Mouse (Mus musculus): ENCODE results near the gene Guf1.

Gene Guf1

DNA sequence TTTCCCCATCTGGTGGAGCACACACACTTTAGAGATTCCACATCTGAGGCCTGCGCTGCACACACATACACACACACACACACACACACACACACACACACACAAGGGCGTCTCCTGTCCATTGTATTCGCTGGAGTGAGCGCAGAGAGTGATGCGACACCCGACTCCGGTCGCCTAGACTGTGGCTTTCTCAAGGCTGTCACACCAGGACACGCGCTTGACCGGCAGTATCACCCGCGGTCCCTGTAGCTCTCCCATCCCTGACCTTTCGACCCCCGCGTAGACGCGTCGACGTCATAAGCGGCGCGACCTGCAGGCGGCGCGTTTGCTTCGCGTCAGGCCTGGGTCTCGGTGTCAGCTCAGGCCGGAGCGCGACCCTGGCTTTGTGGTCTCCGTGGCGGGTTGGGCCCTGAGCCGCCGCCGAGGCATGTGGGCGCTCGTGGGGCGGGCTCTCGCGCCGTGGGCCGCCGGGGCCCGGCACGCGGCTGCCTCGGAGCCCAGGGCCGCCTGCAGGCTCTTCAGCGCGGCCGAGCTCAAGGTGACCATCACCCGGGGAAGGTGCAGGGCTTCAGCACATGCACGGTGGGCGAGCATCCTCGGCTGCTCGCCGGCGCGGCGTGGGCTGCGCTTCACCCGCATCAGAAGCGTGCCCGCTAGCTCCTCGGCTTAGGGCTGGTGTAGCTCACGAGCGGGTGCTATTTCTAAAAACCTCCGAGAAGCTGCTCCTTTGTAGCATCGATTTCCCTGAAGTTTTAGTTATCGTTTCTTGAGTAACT is at the start of gene Guf1:
Gene Guf1 (plus strand): TSS at position 296 of the 776 bp plus-strand sequence.
- DNase-seq (ENCODE audit: low spot score in 2 of 2) = peak; percentile 88 to 93

DNA sequence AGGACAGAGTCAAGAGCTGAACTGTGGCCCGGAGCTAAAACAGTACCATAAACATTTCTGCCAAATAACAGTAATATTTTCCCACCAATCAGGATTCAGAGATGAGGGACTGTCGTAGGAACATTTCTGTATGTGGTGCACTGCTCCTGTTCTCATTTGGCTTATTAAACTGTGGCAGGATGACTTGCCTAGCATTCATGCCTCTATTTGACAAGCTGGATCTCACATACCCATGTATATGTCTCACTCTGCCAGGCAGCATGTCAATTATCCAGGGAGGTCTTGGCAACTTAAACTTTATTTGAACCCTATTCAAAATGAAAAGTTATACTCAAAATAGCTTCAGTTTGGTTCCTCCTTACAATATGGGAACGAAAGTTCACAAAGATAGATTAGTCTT is 49.7 kb upstream of the Guf1 start:
- no peak for DNase-seq (ENCODE audit: low spot score in 2 of 2)

DNA sequence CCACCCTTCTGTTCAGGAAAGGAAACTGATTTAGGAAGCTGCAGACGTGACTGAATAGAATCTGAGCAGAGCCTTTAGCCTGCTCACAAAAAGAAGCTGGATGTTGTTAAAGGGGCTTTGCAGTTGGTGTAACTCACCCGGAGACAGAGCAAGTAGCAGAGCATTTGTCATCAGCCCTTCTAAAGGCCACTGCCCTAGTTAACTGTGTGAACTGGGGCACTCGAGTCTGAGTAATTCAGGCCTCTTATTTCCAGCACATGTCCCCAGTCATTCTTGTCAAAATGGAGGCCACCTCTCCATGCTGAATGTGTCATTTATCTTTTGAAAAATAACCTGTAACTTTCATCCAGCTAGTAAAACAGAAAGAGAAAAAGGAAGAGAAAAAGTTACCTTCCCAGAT is 45.1 kb upstream of the Guf1 start:
- DNase-seq (ENCODE audit: low spot score in 2 of 2) = no peak

DNA sequence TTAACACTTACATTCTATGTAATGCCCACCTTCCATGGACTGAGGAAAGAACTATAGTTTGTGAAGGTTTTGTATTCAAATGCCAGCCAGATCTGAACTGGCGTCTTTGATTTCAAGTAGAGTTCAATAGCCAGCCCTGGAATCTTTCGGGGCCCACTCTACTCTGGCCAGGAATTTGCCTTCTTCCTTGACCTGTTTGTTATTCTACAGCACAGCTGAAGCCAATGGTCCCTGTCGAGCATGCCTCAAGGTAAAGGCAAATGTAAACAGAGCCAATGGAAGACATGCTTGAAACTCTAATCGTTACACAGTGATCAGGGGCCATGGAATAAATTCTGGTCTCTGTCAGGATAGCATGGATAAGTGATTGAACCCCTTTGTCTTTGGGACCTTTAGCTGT is 44.5 kb upstream of the Guf1 start:
- no peak for DNase-seq (ENCODE audit: low spot score in 2 of 2)

DNA sequence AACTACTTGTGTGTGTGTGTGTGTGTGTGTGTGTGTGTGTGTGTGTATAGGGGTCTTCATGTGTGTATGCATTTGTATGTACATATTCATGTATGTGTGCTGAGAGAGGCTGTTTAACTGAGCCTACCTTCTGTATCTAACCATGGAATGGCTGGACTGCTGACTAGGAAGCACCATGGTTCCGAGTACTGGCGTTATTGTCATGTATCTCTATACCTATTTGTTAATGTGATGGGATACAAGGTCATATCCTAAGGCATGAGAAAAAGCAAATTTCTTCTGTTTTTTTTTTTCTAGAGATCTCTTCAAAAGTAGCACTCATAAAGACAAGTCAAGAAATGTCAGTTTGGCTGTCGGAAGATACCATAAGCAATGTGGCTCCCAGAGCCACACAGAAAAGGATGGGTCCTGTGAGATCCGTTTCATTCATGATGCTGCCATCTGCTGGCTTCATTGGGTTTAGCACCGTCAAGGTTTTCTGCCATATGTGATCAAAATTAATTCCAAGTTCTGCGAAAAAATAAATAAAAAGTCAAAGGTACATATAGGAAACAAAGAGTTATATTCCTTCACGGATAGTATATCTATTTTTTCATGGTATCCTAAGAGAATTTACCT is 36.0 kb upstream of the Guf1 start:
- DNase-seq (ENCODE audit: low spot score in 2 of 2) = peak in 1 of 2 experiments; percentile 4

DNA sequence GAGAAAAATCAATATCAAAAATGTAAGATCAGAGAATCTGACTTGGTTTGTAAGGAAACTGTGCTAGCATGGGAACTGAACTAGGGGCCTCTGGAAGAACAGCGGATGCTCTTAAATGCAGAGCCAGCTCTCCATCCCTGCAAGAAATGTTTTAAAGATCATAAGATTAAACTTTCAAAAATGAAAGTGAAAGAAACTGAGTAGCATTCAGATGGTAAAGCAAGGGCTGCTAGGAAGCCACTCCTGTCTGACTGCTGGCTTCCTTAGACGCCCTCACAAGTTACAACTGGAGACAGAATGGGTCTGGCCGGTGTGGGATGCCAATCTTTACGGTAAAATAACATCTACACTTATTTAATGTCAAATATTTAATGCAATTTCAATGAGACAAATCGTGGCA is 34.7 kb upstream of the Guf1 start:
- no peak for DNase-seq (ENCODE audit: low spot score in 2 of 2)

DNA sequence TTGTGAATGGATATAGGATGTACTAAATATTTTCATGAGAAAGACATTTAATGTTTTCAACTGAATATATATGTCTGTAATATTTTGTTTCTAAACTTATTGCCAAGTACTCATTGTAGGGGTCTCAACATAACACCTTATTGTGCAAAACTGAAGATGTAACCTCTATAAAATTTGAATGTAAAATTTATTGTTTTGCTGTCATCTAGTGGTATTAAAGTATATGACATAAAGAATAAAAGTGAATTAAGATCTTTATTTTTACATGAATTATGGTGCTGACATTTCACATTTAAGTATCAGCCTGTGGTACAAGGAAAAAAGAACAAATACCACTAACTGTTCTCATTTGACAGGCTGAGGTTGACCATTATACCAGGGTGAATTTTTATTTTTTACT is 32.8 kb upstream of the Guf1 start:
- no peak for DNase-seq (ENCODE audit: low spot score in 2 of 2)

DNA sequence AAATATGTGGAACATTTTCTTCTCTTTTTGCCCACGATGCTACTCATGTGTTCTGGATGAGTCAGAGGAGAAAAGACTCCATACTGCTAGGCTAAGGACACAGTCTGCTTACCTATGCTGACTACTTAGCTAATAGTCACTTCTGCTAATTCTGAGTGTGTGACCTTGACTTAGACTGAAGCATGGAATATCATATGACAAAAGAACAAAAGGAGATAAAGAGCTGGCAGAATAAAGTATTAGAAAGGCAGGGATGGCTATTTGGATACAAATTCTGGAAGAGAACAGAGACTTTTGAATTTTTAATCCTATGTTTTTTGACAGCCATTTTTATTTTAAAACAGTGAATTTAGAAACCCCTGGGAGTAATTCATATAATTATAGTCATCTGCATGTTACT is 15.0 kb upstream of the Guf1 start:
- DNase-seq (ENCODE audit: low spot score in 2 of 2) = no peak

DNA sequence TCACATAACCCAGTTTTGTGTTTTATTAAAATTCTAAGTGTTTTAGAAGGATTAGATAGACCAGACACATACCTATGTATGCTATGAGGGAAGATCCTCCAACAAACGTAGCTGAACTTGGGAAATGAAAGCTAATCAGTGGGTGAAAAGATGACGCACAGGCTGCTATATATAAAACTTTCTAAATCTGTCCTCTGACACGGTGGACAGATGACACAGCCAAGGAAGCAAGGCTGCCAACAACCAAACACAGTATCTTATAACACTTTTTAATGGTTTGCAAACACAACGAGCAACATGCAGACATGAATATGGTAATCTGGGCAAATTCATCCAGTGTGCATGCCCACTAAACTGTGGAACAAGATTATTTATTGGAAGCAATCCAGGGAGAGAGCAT is 14.2 kb upstream of the Guf1 start, which contains the start of gene Yipf7:
Gene Yipf7 (minus strand): TSS at position 160 of the 400 bp plus-strand sequence.
- DNase-seq (ENCODE audit: low spot score in 2 of 2) = no peak

DNA sequence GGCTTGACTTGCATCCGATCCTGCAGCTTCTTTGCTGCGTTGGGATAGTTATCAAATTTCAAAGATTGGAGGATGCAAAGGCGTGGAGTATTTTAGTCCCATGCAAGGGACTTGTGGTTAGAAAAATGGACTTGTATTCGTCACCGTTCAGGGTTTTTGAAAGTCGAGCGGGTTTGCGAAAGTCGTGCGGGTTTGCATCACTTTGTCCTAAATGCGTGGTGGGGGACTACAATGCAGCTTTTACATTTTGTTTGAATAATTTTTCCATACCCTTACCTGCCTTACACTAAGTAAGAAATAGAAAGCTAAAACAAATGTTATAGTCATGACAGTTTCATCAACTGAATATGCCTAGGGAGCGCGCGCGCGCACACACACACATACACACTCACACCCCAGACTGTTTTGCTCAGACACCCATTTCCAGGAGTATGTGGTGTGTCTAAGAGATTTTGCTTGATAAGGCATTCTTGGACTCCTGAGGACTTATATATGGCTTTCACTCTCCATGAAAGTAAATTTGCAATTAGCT is 747 bp downstream of the Guf1 start:
- no peak for DNase-seq (ENCODE audit: low spot score in 2 of 2)

DNA sequence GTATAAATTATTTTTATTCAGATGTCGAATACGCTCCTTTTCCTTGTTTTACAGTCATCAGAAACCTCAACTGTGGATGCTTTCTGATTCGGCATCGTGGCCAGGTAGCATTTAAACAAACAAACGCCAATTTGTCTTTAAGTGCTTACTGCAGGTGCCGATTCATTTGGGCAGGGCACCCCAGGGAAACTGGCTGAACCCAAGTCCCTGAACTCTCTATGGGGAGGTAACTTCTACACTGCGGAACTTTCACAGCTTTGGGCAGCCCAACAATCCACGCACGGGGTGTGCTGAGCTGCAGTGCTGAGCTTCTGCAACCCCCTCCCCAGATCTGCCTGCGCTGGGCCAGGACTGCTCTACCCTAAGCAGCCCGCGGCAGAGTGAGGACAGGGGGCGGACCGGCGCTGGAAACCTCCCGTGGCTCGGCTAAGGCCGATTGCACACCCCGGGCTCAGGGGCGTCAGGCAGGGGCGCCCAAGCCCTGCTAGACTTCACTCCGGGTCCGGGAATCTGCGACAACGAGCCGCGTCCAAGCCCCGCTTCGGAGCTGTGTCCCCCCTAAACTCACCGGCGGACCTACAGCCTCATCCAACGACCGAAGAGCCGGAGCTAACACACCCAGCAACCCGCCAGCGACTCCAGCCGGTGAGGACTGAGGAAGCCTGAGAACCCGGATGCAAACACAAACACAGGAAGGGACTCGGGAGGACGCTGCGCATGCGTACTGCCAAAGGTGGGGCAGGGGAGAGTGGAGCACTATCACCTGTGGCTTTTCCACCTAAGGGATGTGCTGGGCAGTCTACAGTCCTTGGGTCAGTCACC is 35.1 kb downstream of the Guf1 start, which contains the start of gene Gnpda2:
Gene Gnpda2 (minus strand): TSS at position 701 of the 822 bp plus-strand sequence.
- peak; percentile 81 to 86 for DNase-seq (ENCODE audit: low spot score in 2 of 2)

DNA sequence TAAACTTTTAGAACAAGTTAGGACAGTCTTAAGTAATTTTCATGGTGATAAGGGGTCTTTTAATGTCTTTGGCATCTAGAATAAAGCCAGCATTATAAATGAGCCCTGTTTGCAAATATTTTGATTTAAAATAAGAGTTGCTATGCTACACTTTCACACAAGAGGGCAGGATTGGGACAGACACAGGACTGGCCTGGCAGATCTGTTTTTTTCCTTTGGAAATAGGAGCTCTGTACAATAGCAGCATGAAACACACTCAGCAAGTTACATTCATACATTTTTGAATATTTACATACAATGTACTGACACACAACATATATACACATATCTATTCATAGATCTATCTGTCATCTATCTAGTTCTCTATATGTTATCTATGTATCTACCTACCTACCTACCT is 44.3 kb downstream of the Guf1 start:
- DNase-seq (ENCODE audit: low spot score in 2 of 2) = no peak

DNA sequence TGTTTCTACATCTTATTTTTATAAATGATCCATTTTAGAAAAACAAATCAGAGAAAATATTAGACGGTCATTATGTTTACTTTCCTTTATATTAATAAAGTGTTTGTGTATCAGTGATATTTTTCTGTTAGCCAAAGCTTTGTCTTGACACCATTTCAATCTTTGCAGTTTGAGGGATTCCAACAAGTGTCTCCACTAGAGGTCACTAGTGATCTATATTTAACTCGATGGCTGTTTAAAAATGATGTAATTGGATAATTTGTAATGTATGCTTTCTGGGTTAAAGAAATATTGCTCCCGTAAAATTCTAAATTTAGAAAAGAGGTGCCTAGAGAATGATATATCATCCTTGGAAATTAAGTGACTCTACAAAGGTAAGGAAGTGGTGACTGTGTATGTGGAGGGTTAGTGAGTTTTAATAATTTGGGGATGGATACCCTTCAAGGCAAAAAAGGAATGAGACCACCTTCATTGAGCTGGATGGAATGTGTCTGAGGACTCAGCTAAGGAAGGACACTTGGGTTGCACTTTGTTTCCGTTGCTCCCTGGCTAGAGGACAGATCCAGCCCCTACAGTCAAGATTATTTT is 56.6 kb downstream of the Guf1 start:
- peak in 1 of 2 experiments; percentile 6 for DNase-seq (ENCODE audit: low spot score in 2 of 2)

DNA sequence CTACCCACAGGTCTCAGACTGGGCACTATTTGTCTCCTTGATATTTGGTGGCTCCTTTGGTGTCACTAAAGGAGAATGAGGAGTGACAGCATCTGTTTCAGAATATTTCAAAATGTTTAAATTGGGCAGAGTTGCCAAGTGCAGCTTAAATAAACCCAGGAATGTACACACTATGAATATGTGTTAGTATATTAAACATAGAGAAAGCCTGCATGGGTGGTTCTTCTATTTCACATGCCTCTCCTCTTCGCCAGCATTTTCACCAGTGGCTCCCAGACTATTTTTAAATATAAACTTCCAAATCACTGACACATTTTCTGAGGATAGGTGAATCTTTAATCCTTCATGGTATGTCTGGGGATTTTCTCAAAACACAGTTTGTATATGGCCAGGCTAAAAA is 64.2 kb downstream of the Guf1 start:
- no peak for DNase-seq (ENCODE audit: low spot score in 2 of 2)

Measured in thymus, postnatal 10 days (tissue).